In genomic region chr11:78465568-78466180, GRCm38 (mm10) we compare ENCODE assay signal across 8 mouse cellular contexts. TPM values are rescaled to one million over a fixed set of nuclear protein-coding genes. Genes with fewer than 3 reads are reported as not detected.
DNase-seq lines count a peak whose midpoint lies in the region; ATAC-seq and TF ChIP-seq lines count a peak whose summit lies in the region.

Slc46a1 (plus strand) TSS chr11:78465697.

- peaks cover 40% of the 10 kb centered on the region for H3K4me1 ChIP-seq in E14TG2a.4 (replicated peaks; ENCODE audit: low read depth, low read length)
- H3K4me1 ChIP-seq in forebrain, embryonic 15.5 days: peaks cover 17% of the 10 kb centered on the region
- peaks cover 25% of the 10 kb centered on the region for H3K4me1 ChIP-seq in liver, postnatal 0 days (ENCODE audit: insufficient read depth)
- H3K4me1 ChIP-seq in neural tube, embryonic 14.5 days (ENCODE audit: control insufficient read depth, insufficient read depth, low read length): peaks cover 9% of the 10 kb centered on the region

- peak within 1 kb of the TSS; percentile 82 for H3K4me2 ChIP-seq in forebrain, embryonic 15.5 days (replicated peaks)
- peak within 1 kb of the TSS; percentile 81 for H3K4me2 ChIP-seq in liver, postnatal 0 days (ENCODE audit: low read depth, low read length)
- peak within 1 kb of the TSS; percentile 88 for H3K4me2 ChIP-seq in neural tube, embryonic 14.5 days (ENCODE audit: low read depth, low read length)

- peak within 1 kb of the TSS; percentile 94 for H3K4me3 ChIP-seq in E14TG2a.4 (replicated peaks; ENCODE audit: low read length)
- H3K4me3 ChIP-seq in forebrain, embryonic 15.5 days: peak within 1 kb of the TSS; percentile 72
- H3K4me3 ChIP-seq in liver, postnatal 0 days (ENCODE audit: low read depth, low read length): peak within 1 kb of the TSS; percentile 63
- peak within 1 kb of the TSS; percentile 61 for H3K4me3 ChIP-seq in neural tube, embryonic 14.5 days (ENCODE audit: low read depth, low read length)

- H3K27me3 ChIP-seq in E14TG2a.4 (ENCODE audit: insufficient read depth, low read length): no peaks in the 10 kb centered on the region; the same call in 1 of the 2 replicates
- H3K27me3 ChIP-seq in forebrain, embryonic 15.5 days: no peaks in the 10 kb centered on the region
- H3K27me3 ChIP-seq in liver, postnatal 0 days (ENCODE audit: insufficient read depth, low read length): no peaks in the 10 kb centered on the region
- H3K27me3 ChIP-seq in neural tube, embryonic 14.5 days (ENCODE audit: control insufficient read depth, insufficient read depth, low read length): no peaks in the 10 kb centered on the region

- DNase-seq in cerebellum, adult 11 months: peak; percentile 46
- peak; percentile 84 to 89 for DNase-seq in heart, postnatal 14 days
- DNase-seq in layer of hippocampus, adult 11-12 months (ENCODE audit: low spot score): peak; percentile 79
- DNase-seq in liver, postnatal 0 days: peak; percentile 86
- peak; percentile 96 for DNase-seq in testis, postnatal 10 days (ENCODE audit: low spot score)

- H3K9me3 ChIP-seq in E14TG2a.4 (ENCODE audit: low read length): no peaks in the 10 kb centered on the region
- H3K9me3 ChIP-seq in forebrain, embryonic 15.5 days: no peaks in the 10 kb centered on the region
- H3K9me3 ChIP-seq in liver, postnatal 0 days (ENCODE audit: low read length): no peaks in the 10 kb centered on the region
- no peaks in the 10 kb centered on the region for H3K9me3 ChIP-seq in neural tube, embryonic 14.5 days (ENCODE audit: control insufficient read depth, low read length)

- peak within 1 kb of the TSS; percentile 84 for H3K27ac ChIP-seq in forebrain, embryonic 15.5 days (replicated peaks)
- H3K27ac ChIP-seq in liver, postnatal 0 days (ENCODE audit: low read depth): peak within 1 kb of the TSS; percentile 82
- H3K27ac ChIP-seq in neural tube, embryonic 14.5 days (ENCODE audit: low read depth, low read length): peak within 1 kb of the TSS; percentile 87

- intact Hi-C loops in heart, postnatal 14 days (cut with DNase I): no loop called here

- WGBS in forebrain, embryonic 15.5 days: under 1% methylated on average over 41 of the region's 41 CpGs
- under 1% methylated on average over 41 of the region's 41 CpGs for WGBS in liver, postnatal 0 days (ENCODE audit: insufficient replicate concordance)
- WGBS in neural tube, embryonic 14.5 days: under 1% methylated on average over 41 of the region's 41 CpGs

- no peak for TF ChIP-seq EP300 in liver, postnatal 0 days (IDR thresholded peaks at IDR 0.05; ENCODE audit: low read depth)

- H3K9ac ChIP-seq in forebrain, embryonic 15.5 days (replicated peaks): peak within 1 kb of the TSS; percentile 72
- H3K9ac ChIP-seq in liver, postnatal 0 days (replicated peaks): peak within 1 kb of the TSS; percentile 65
- H3K9ac ChIP-seq in neural tube, embryonic 14.5 days (replicated peaks; ENCODE audit: low read depth, low read length): peak within 1 kb of the TSS; percentile 69

- TF ChIP-seq CTCF in E14TG2a.4 (conservative IDR thresholded peaks at IDR 0.05; ENCODE audit: low read length): no peak
- TF ChIP-seq CTCF in liver, postnatal 0 days (IDR thresholded peaks at IDR 0.05; ENCODE audit: low read depth): no peak

- peaks cover 22% of the 10 kb centered on the region for H3K36me3 ChIP-seq in E14TG2a.4 (ENCODE audit: insufficient read depth, low read length)
- no peaks in the 10 kb centered on the region for H3K36me3 ChIP-seq in forebrain, embryonic 15.5 days
- no peaks in the 10 kb centered on the region for H3K36me3 ChIP-seq in liver, postnatal 0 days (replicated peaks; ENCODE audit: insufficient read depth, low read length)
- H3K36me3 ChIP-seq in neural tube, embryonic 14.5 days (ENCODE audit: control insufficient read depth, insufficient read depth, low read length): no peaks in the 10 kb centered on the region

- peak; percentile 95 for ATAC-seq in forebrain, embryonic 15.5 days (replicated peaks)
- peak; percentile 88 for ATAC-seq in liver, postnatal 0 days
- ATAC-seq in neural tube, embryonic 14.5 days (ENCODE audit: low read depth): peak; percentile 95

RNA-seq across cellular contexts. Expression of gene Slc46a1, which starts in this region (rescaled TPM):
- 20.2 and 21.7 TPM in 2 replicates for polyA plus RNA-seq in forebrain, embryonic 15.5 days (2015; fragmentation: Nextera tagmentation; extraction: Ambion mirVana)
- 1 to 10 TPM; 2.3 to 3.1 TPM for total RNA-seq in heart, postnatal 14 days (2021)
- polyA plus RNA-seq in liver, postnatal 0 days (2015; fragmentation: Nextera tagmentation; extraction: Ambion mirVana): 20.5 and 22.3 TPM in 2 replicates
- 26.1 and 27.6 TPM in 2 replicates for polyA plus RNA-seq in neural tube, embryonic 14.5 days (2014; fragmentation: Nextera tagmentation; extraction: Ambion mirVana)

Comparison
In these comparisons a context has a peak if more than half of its experiments do, and no peak if none do; other contexts are left out.
1. Peak in every context shown above with its lines: DNase-seq, ATAC-seq, H3K4me3 ChIP-seq and H3K27ac ChIP-seq.
2. DNase-seq: peak in every context shown above with its lines; median percentile 96 in testis, postnatal 10 days; 86 in heart, postnatal 14 days; 86 in liver, postnatal 0 days; 79 in layer of hippocampus, adult 11-12 months; 46 in cerebellum, adult 11 months.